Mouse (Mus musculus) liver, embryonic 12.5 days (tissue): ENCODE measurements around the gene Aprt. TPM values are rescaled to one million over a fixed set of nuclear protein-coding genes. Genes with fewer than 3 reads are reported as not detected.
"Not testable (repeated sequence)": the region's sequence is repeated elsewhere in the genome, so short reads cannot be mapped to it uniquely, and the experiment has no call there.

ENCODE experiments used
- ATAC-seq: fragments of 200-750 bp; cut with Nextera tagmentation; 2 replicates; pipeline ENCODE4 v1.8.0; 2017; ENCODE audit warnings: moderate number of reproducible peaks, mild to moderate bottlenecking, moderate library complexity
- H3K27ac ChIP-seq: fragments of 300-500 bp; sonication (generic); 2 replicates; pipeline ENCODE4 v1.5.1; 2016; ENCODE audit warnings: mild to moderate bottlenecking
- H3K27me3 ChIP-seq: fragments of 300-500 bp; sonication (generic); replicated peaks from 2 replicates; pipeline ENCODE4 v1.6.1; 2016; ENCODE audit warnings: mild to moderate bottlenecking, moderate library complexity
- H3K36me3 ChIP-seq: fragments of 300-500 bp; sonication (generic); 2 replicates; pipeline ENCODE4 v1.6.1; 2016; ENCODE audit warnings: mild to moderate bottlenecking, moderate library complexity
- H3K4me1 ChIP-seq: fragments of 300-500 bp; sonication (generic); 2 replicates; pipeline ENCODE4 v1.6.1; 2016
- H3K4me2 ChIP-seq: fragments of 300-500 bp; sonication (generic); 2 replicates; pipeline ENCODE4 v1.6.1; 2016; ENCODE audit warnings: mild to moderate bottlenecking, moderate library complexity
- H3K4me3 ChIP-seq: fragments of 300-500 bp; sonication (generic); 2 replicates; pipeline ENCODE4 v1.5.1; 2016; ENCODE audit warnings: mild to moderate bottlenecking, moderate library complexity
- H3K9ac ChIP-seq: fragments of 300-500 bp; sonication (generic); 2 replicates; pipeline ENCODE4 v1.6.1; 2016; ENCODE audit warnings: mild to moderate bottlenecking, moderate library complexity
- H3K9me3 ChIP-seq: fragments of 300-500 bp; sonication (generic); replicated peaks from 2 replicates; pipeline ENCODE4 v1.6.1; 2016; ENCODE audit warnings: mild to moderate bottlenecking, moderate library complexity
- WGBS: fragments of 180-500 bp; shearing (Covaris S2); methylation state at CpG from one replicate; pipeline ENCODE4 v1.1.7; 2016; ENCODE audit not compliant: insufficient replicate concordance; 5-methylcytosine and 5-hydroxymethylcytosine counted together
- polyA plus RNA-seq: library from polyadenylated mRNA; unstranded; fragments of >200 nt; fragmentation: Nextera tagmentation; extraction: Ambion mirVana; gene quantifications from 2 replicates; pipeline ENCODE4 v1.2.1, GENCODE M21; 2016

Gene Aprt
- polyA plus RNA-seq, 1 experiment from 2014 or later: 253 TPM

GRCm38 (mm10) chr8:122584981-122585380 lies 8.3 kb upstream of the Aprt start:
- Histone ChIP-seq H3K36me3 (no peaks in the 10 kb centered on the region), H3K27me3 (peaks cover 5% of the 10 kb centered on the region; the same call in 1 of the 2 replicates), H3K4me1 (0 out of 2 replicates have a peak, but pooled peaks cover 12% of the 10 kb centered on the region), H3K4me3 (no peak overlapping the region), H3K4me2 (no peak overlapping the region), H3K27ac (no peak overlapping the region), H3K9ac (no peak overlapping the region), H3K9me3 (no peaks in the 10 kb centered on the region)
- WGBS: 76% methylated on average over 9 of the region's 9 CpGs
- ATAC-seq: no peak

DNA sequence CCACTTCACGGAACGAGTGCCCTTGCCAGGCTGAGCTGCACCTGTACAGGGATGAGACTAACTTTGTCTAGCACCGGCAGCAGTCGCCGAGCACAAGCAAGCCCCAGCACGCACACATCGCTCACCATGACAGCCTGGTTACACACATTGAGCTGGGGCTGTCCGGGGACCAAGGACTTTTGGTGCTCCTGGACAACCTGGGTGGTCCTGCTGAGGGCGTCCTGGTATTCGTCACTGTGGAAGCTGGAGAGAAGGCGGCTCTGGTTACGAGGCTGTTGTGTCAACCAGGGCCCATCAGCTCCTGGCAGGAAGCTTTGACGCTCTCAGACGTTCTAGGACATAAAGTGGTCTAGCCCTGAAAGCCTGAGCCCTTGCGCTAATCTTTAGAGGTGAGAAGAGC lies 4.2 kb upstream of the Aprt start:
- WGBS: 67% methylated on average over 15 of the region's 15 CpGs
- Histone ChIP-seq H3K27me3 (peaks cover 5% of the 10 kb centered on the region; the same call in 1 of the 2 replicates), H3K4me1 (peaks cover 25% of the 10 kb centered on the region), H3K27ac (no peak overlapping the region), H3K36me3 (no peaks in the 10 kb centered on the region), H3K4me3 (no peak overlapping the region), H3K9me3 (no peaks in the 10 kb centered on the region), H3K4me2 (no peak overlapping the region), H3K9ac (no peak overlapping the region)
- ATAC-seq: no peak

DNA sequence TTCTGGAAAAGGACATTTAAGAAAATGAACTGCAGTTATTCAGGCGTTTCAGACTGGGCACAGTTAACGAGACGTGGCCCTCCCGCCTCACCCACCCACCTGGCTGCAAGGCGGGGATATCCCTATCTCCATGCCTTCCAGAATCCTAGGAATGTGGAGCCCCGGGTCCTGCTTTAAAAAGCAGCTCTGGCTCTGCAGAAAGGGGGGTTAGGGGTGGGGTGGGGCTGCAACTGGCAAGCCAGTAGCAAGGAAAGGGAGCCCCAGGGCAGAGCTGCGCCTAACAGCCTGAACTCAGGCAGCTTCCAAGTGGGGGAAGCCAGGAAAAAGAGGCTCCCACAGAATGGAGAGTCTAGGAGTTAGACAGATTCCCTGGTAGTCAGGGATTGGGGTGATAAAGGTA lies 2.5 kb upstream of the Aprt start:
- H3K9ac ChIP-seq: no peak overlapping the region
- no peak overlapping the region for H3K4me2 ChIP-seq
- ATAC-seq: no peak
- no peaks in the 10 kb centered on the region for H3K9me3 ChIP-seq
- no peak overlapping the region for H3K4me3 ChIP-seq
- H3K4me1 ChIP-seq: peaks cover 31% of the 10 kb centered on the region
- H3K27me3 ChIP-seq: no peaks in the 10 kb centered on the region; the same call in 1 of the 2 replicates
- peaks cover 9% of the 10 kb centered on the region for H3K36me3 ChIP-seq
- H3K27ac ChIP-seq: no peak overlapping the region
- WGBS: 59% methylated on average over 7 of the region's 7 CpGs

DNA sequence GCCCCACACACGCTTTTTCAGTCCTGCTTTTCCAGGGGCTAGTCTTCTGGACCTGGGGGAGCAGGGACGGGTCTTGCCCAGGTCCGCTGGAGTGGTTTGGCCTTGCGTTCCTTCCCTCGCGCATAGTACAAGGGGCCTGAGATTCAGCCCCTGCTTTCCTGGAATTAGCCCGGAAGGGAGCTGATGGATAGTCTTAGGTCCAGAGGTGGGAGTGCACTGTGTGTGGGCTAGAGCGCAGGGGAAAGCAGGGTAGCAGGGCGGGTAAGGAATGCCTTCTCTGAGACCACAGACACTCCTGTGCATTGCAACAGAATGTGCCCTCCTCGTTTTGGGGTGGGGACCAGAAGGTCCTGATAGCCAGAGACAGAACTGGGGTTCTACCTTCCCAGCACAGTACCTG lies 407 bp upstream of the Aprt start:
- Histone ChIP-seq H3K4me3 (peak overlapping the region; percentile 71; the same call in 1 of the 2 replicates), H3K27me3 (no peaks in the 10 kb centered on the region), H3K27ac (no peak overlapping the region), H3K9ac (no peak overlapping the region), H3K36me3 (peaks cover 29% of the 10 kb centered on the region), H3K9me3 (no peaks in the 10 kb centered on the region), H3K4me2 (peak overlapping the region; percentile 92), H3K4me1 (peaks cover 52% of the 10 kb centered on the region)
- 61% methylated on average over 10 of the region's 10 CpGs for WGBS
- ATAC-seq: peak; percentile 1; the same call in 1 of the 2 replicates

DNA sequence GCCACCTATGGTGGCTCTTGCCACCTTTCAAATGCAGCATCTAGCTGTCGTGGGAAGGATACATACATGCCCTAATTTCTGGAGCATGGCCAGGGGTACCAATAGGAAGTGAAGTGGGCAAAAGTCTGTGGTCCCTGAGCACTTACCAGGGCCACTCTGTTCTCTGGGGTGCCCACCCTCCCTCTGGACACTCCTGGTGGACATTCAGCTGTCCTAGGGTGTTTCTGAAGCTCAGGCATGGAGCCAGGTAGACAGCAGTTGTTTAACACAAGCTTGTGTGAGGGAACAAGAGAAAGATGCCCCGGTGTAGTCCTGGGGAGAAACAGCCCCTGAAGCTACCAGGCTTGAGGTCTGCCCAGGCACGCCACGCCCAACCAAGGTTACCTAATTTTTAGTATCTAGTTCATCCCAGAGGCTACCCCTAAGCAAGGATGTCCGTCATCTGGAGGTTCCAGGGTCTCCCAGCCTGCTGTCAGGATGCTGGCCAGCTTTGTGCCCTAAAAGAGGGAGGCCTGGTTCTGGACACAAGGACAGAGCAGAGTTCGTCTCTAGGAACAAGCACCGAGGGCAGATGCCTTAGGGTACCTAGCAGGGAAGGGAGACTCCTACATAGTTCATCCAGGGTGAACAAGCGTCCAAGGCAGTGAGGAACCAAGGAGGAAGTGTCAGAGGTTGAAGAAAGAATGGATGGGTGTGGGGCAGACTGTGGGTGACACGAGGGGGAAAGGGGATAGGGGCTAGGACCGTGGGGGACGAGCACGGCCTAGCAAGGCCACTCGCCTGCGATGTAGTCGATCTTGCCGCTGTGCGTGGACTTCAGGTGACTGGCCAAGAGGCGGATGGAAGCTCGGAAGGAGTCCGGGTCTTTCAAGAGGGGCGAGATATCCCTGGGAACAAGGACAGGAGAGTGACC lies 718 bp downstream of the Aprt start:
- H3K36me3 ChIP-seq: peaks cover 41% of the 10 kb centered on the region
- peak overlapping the region; percentile 92 for H3K4me2 ChIP-seq
- 0 out of 2 replicates have a peak, but pooled peaks have one; percentile 2 for ATAC-seq
- peak overlapping the region; percentile 83 for H3K27ac ChIP-seq
- H3K27me3 ChIP-seq: no peaks in the 10 kb centered on the region
- peak overlapping the region; percentile 77 for H3K9ac ChIP-seq
- H3K9me3 ChIP-seq: no peaks in the 10 kb centered on the region
- WGBS: 5% methylated on average over 21 of the region's 21 CpGs
- H3K4me1 ChIP-seq: peaks cover 63% of the 10 kb centered on the region
- H3K4me3 ChIP-seq: peak overlapping the region; percentile 71

DNA sequence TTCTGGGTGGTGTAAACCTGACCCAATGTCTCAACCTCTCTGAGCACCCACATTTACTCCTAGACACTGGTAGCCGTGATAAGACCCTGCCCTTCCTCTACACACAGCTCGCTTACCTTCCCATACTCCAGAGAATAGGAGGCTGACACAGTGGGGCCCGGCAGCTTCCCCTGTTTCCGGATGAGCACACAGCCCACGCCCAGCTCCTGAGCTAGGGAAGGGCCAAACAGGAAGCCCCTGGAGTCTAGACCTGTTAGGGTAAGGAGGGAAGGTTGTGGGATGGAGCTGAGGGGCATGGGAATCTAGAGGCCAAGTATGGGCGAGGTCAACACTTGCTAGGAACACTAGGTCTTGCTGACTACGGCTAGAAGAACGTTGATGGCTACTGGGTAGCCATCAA lies 1.4 kb downstream of the Aprt start:
- H3K9me3 ChIP-seq: no peaks in the 10 kb centered on the region
- H3K36me3 ChIP-seq: peaks cover 48% of the 10 kb centered on the region
- peaks cover 70% of the 10 kb centered on the region for H3K4me1 ChIP-seq
- peak overlapping the region; percentile 71 for H3K4me3 ChIP-seq
- H3K4me2 ChIP-seq: peak overlapping the region; percentile 92
- peak overlapping the region; percentile 77 for H3K9ac ChIP-seq
- no peaks in the 10 kb centered on the region for H3K27me3 ChIP-seq
- peak overlapping the region; percentile 83 for H3K27ac ChIP-seq
- ATAC-seq: peak; percentile 33
- 15% methylated on average over 8 of the region's 8 CpGs for WGBS

DNA sequence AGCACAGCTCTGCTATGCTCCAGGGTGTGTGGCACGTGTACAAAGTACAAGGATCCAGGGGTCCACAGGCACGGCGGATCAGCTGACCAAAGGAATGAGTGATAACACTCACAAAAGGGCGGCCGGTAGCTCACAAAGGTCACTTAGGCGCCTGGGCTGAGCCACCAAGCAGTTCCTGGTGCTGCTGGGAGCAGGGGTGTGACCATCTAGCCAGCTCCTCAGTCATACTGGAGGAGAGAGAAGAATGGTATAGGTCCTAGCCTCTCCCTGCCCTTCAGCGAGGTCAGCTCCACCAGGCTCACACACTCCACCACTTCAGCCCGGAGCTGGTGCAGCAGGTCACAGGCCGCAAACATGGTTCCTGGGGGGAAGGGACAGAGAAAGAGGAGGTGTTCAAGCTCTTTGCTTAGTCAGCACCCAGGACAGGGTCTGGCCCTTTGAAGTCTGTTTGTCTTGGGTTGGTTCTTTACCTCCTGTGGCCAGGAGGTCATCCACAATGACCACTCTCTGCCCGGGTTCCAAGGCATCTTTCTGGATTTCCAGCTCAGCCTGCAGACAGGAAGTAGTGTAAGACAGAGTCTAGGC lies 1.9 kb downstream of the Aprt start:
- peak; percentile 19; the same call in 1 of the 2 replicates for ATAC-seq

DNA sequence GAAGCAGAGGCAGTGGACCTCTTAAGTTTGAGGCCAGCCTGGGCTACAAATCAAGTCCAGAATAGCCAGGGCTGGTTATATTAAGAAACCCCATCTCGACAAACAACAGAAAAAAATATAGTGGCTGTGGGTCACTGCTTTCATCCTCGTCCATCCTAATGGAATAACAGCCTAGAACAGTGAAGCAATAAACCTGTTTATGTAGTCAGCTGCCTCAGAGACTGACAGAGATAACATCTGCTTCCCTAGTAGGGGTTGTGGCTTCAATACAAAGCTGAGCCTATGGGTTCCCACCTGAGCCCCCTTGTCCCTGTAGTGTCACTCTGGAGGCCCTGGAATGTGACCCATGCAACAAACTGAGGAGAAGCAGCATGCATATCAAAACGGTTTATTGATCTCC lies 2.4 kb downstream of the Aprt start:
- Histone ChIP-seq H3K36me3 (peaks cover 58% of the 10 kb centered on the region), H3K27ac (peak overlapping the region; percentile 83), H3K9me3 (no peaks in the 10 kb centered on the region), H3K4me2 (peak overlapping the region; percentile 92), H3K4me1 (peaks cover 81% of the 10 kb centered on the region), H3K27me3 (no peaks in the 10 kb centered on the region), H3K4me3 (peak overlapping the region; percentile 71; the same call in 1 of the 2 replicates), H3K9ac (peak overlapping the region; percentile 77)
- ATAC-seq: no peak
- WGBS: 46% methylated on average over 3 of the region's 3 CpGs

More for the DNA sequence above, 1.9 kb downstream of the Aprt start:
- H3K9me3 ChIP-seq: no peaks in the 10 kb centered on the region
- peak overlapping the region; percentile 92 for H3K4me2 ChIP-seq
- H3K4me3 ChIP-seq: peak overlapping the region; percentile 71
- no peaks in the 10 kb centered on the region for H3K27me3 ChIP-seq
- H3K27ac ChIP-seq: peak overlapping the region; percentile 83
- H3K9ac ChIP-seq: peak overlapping the region; percentile 77
- H3K4me1 ChIP-seq: peaks cover 76% of the 10 kb centered on the region
- 15% methylated on average over 10 of the region's 10 CpGs for WGBS
- H3K36me3 ChIP-seq: peaks cover 53% of the 10 kb centered on the region

- Histone ChIP-seq H3K27ac (peak overlapping the region; percentile 83), H3K9me3 (no peaks in the 10 kb centered on the region), H3K4me1 (peaks cover 87% of the 10 kb centered on the region), H3K36me3 (peaks cover 63% of the 10 kb centered on the region), H3K4me3 (no peak overlapping the region), H3K4me2 (no peak overlapping the region), H3K27me3 (no peaks in the 10 kb centered on the region), H3K9ac (no peak overlapping the region)
- 41% methylated on average over 9 of the region's 9 CpGs for WGBS
- ATAC-seq: no peak
These were observed 3.1 kb downstream of the Aprt start for GRCm38 (mm10) chr8:122573577-122573976.

GRCm38 (mm10) chr8:122573176-122573575 lies 3.5 kb downstream of the Aprt start:
- not testable (repeated sequence) for ATAC-seq, H3K9ac ChIP-seq
- WGBS: 54% methylated on average over 4 of the region's 4 CpGs

GRCm38 (mm10) chr8:122572751-122573150 lies 4.0 kb downstream of the Aprt start:
- no peak overlapping the region for H3K4me3 ChIP-seq
- H3K27me3 ChIP-seq: no peaks in the 10 kb centered on the region
- H3K4me2 ChIP-seq: peak overlapping the region; percentile 19; the same call in 1 of the 2 replicates
- no peak for ATAC-seq
- peaks cover 87% of the 10 kb centered on the region for H3K4me1 ChIP-seq
- peaks cover 63% of the 10 kb centered on the region for H3K36me3 ChIP-seq
- 0 out of 2 replicates have a peak overlapping the region, but pooled peaks have one; percentile 0 for H3K9ac ChIP-seq
- peak overlapping the region; percentile 83 for H3K27ac ChIP-seq
- H3K9me3 ChIP-seq: no peaks in the 10 kb centered on the region
- WGBS: 89% methylated on average over 3 of the region's 3 CpGs

More at GRCm38 (mm10) chr8:122573176-122573575, 3.5 kb downstream of the Aprt start:
- H3K9me3 ChIP-seq, H3K27me3 ChIP-seq, H3K4me3 ChIP-seq: not testable (repeated sequence)
- Histone ChIP-seq H3K4me1 (peaks cover 87% of the 10 kb centered on the region), H3K27ac (peak overlapping the region; percentile 83), H3K4me2 (peak overlapping the region; percentile 19; the same call in 1 of the 2 replicates), H3K36me3 (peaks cover 63% of the 10 kb centered on the region)
